Mouse (Mus musculus) embryonic stem cell, embryonic (primary cell): ENCODE measurements at regions not wholly inside any gene's neighbourhood (a gene's known extent, or its start where the extent isn't known, plus 50 kb on each side); places are given as distances from the start of the nearest gene placed in this dataset.
"Not testable (repeated sequence)": the region's sequence is repeated elsewhere in the genome, so short reads cannot be mapped to it uniquely, and the experiment has no call there.

Experiments
- CTCF ChIA-PET, 4 experiments: fragments of 300-600 bp in 2 of 4; fragments of 350-600 bp in 2 of 4; sonication (Branson Sonifier 250); formaldehyde crosslinking; loops; one replicate each; lab custom pipeline; 2022; ENCODE audit warnings: inconsistent platforms in 2 of 4; lab: Charles Lee
- POLR2A ChIA-PET, 4 experiments: fragments of 300-600 bp in 2 of 4; fragments of 350-600 bp in 2 of 4; sonication (Branson Sonifier 250); formaldehyde crosslinking; loops; one replicate each; lab custom pipeline; 2022; ENCODE audit warnings: antibody characterized with exemption in 4 of 4, inconsistent platforms in 1 of 4; lab: Charles Lee

GRCm38 (mm10) chr1:12025791-12026190, 611.9 kb downstream of the A830018L16Rik start:
- CTCF ChIA-PET = no interaction called here

GRCm38 (mm10) chr1:12027442-12027841, 613.5 kb downstream of the A830018L16Rik start:
- POLR2A ChIA-PET = no interaction called here
- CTCF ChIA-PET = no interaction called here

More at GRCm38 (mm10) chr1:12025791-12026190, 611.9 kb downstream of the A830018L16Rik start:
- POLR2A ChIA-PET = no interaction called here

- ChIA-PET POLR2A (no interaction called here), CTCF (no interaction called here)
These were observed 614.2 kb downstream of the A830018L16Rik start for GRCm38 (mm10) chr1:12028074-12028473.

- POLR2A ChIA-PET = no interaction called here
- CTCF ChIA-PET = interaction anchor here in 1 of 4 experiments (0.7 kb wide), 1 partner anchor 31 kb away, joined by 3 read pairs; no protein-coding TSS in a partner anchor
These were observed 638.1 kb downstream of the A830018L16Rik start for GRCm38 (mm10) chr1:12051931-12052482.

GRCm38 (mm10) chr1:12055865-12056560, 642.1 kb downstream of the A830018L16Rik start:
- ChIA-PET POLR2A (no interaction called here), CTCF (no interaction called here)

- ChIA-PET CTCF (no interaction called here), POLR2A (no interaction called here)
These were observed 651.2 kb downstream of the A830018L16Rik start for GRCm38 (mm10) chr1:12065016-12065513.

GRCm38 (mm10) chr1:12092564-12093504, 678.9 kb downstream of the A830018L16Rik start:
- CTCF ChIA-PET = no interaction called here
- POLR2A ChIA-PET = no interaction called here

- ChIA-PET POLR2A (no interaction called here), CTCF (no interaction called here)
These were observed 701.3 kb downstream of the A830018L16Rik start for GRCm38 (mm10) chr1:12115041-12115828.

- ChIA-PET POLR2A (interaction anchor here in 1 of 4 experiments (0.6 kb wide), 1 partner anchor 1545 kb away, joined by 3 read pairs; no protein-coding TSS in a partner anchor), CTCF (no interaction called here)
These were observed 703.2 kb downstream of the A830018L16Rik start for GRCm38 (mm10) chr1:12117083-12117482.

GRCm38 (mm10) chr1:12120926-12121325, 707.0 kb downstream of the A830018L16Rik start:
- POLR2A ChIA-PET = no interaction called here
- CTCF ChIA-PET = no interaction called here

- POLR2A ChIA-PET = not testable (repeated sequence)
- CTCF ChIA-PET = interaction anchor here in 1 of 4 experiments (0.6 kb wide), 1 partner anchor 20 kb away, joined by 3 read pairs; no protein-coding TSS in a partner anchor
These were observed 712.7 kb downstream of the A830018L16Rik start for GRCm38 (mm10) chr1:12126611-12127010.

GRCm38 (mm10) chr1:12170503-12170902, 756.6 kb downstream of the A830018L16Rik start:
- ChIA-PET CTCF (no interaction called here), POLR2A (no interaction called here)

- CTCF ChIA-PET = no interaction called here
- POLR2A ChIA-PET = no interaction called here
These were observed 775.8 kb downstream of the A830018L16Rik start for GRCm38 (mm10) chr1:12189646-12190233.

- ChIA-PET POLR2A (interaction anchor here in 1 of 4 experiments (0.6 kb wide), 1 partner anchor 133 kb away, joined by 4 read pairs; no protein-coding TSS in a partner anchor), CTCF (no interaction called here)
These were observed 778.7 kb downstream of the A830018L16Rik start for GRCm38 (mm10) chr1:12192588-12192987.

- POLR2A ChIA-PET = interaction anchor here in 1 of 4 experiments (0.6 kb wide), 1 partner anchor 784 kb away, joined by 3 read pairs; no protein-coding TSS in a partner anchor
- CTCF ChIA-PET = no interaction called here
These were observed 817.2 kb downstream of the A830018L16Rik start for GRCm38 (mm10) chr1:12231089-12231488.

GRCm38 (mm10) chr1:12242090-12242489, 828.2 kb downstream of the A830018L16Rik start:
- POLR2A ChIA-PET = no interaction called here
- CTCF ChIA-PET = no interaction called here

GRCm38 (mm10) chr1:12282493-12282892, 868.6 kb downstream of the A830018L16Rik start:
- ChIA-PET POLR2A (no interaction called here), CTCF (no interaction called here)

- POLR2A ChIA-PET = no interaction called here
- CTCF ChIA-PET = no interaction called here
These were observed 871.6 kb downstream of the A830018L16Rik start for GRCm38 (mm10) chr1:12285551-12285950.
